Mouse (Mus musculus) gastrocnemius, adult 2 months (tissue): ENCODE data around the gene Pcbp1. TPM values are rescaled to one million over a fixed set of nuclear protein-coding genes. Genes with fewer than 3 reads are reported as not detected.
"Not testable (repeated sequence)": the region's sequence is repeated elsewhere in the genome, so short reads cannot be mapped to it uniquely, and the experiment has no call there.

Source experiments
- DNase-seq: peaks from one replicate; pipeline ENCODE4 v3.0.0; 2022
- H3K27ac ChIP-seq: fragments of 200-600 bp; 2 replicates; pipeline ENCODE4 v1.8.1; 2022; ENCODE audit warnings: mild to moderate bottlenecking
- H3K4me3 ChIP-seq: fragments of 200-600 bp; 2 replicates; pipeline ENCODE4 v1.8.1; 2022; ENCODE audit warnings: mild to moderate bottlenecking, moderate library complexity
- CTCF ChIP-seq: fragments of 200-600 bp; IDR thresholded peaks from 2 replicates; pipeline ENCODE4 v1.8.1; 2022; ENCODE audit warnings: antibody characterized with exemption, mild to moderate bottlenecking, moderate library complexity
- intact Hi-C: fragments of 180-260 bp; cut with DNase I; formaldehyde crosslinking; loops from one replicate; pipeline ENCODE4 v1.15.1; 2025
- total RNA-seq, 2 experiments: library from RNA; stranded (reverse); gene quantifications; 2 replicates each; pipeline ENCODE4 v1.2.3; 2021

Pcbp1 gene
- total RNA-seq, 2 experiments from 2014 or later: 121 to 128 TPM

GRCm38 (mm10) chr6:86497071-86497815, 28.9 kb downstream of the Pcbp1 start:
- DNase-seq: peak; percentile 50

DNA sequence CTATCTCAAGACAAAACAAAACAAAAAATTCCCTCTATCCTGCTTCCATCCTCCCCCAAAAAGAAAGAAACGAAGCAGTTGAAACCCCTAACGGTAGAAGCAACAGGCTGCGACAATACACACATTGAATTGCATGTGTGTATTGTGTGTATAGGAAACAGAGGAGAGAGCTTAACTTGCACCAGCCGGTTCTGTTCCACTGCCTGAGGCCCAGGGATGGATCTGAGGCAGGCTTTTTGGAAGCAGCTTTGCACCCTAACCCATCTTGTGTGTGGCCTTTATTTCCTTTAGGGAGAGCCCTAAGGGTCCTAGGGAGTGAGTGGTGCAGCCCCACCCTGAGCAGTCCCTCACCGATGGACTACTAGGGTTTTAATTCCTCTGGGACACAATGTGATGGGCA, 29.5 kb downstream of the Pcbp1 start:
- H3K4me3 ChIP-seq: peak overlapping the region; percentile 69
- intact Hi-C loops: no loop called here

More at GRCm38 (mm10) chr6:86497071-86497815, 28.9 kb downstream of the Pcbp1 start:
- peak overlapping the region; percentile 86 for H3K27ac ChIP-seq
- TF ChIP-seq CTCF: peak; percentile 31; the same call in 1 of the 2 replicates
- intact Hi-C loops: no loop called here
- H3K4me3 ChIP-seq: peak overlapping the region; percentile 69

GRCm38 (mm10) chr6:86496127-86496526, 30.0 kb downstream of the Pcbp1 start:
- intact Hi-C loops: no loop called here
- DNase-seq: no peak
- H3K27ac ChIP-seq: peak overlapping the region; percentile 86
- no peak for TF ChIP-seq CTCF
- H3K4me3 ChIP-seq: peak overlapping the region; percentile 69

More for the DNA sequence above, 29.5 kb downstream of the Pcbp1 start:
- DNase-seq: no peak
- TF ChIP-seq CTCF: no peak
- H3K27ac ChIP-seq: peak overlapping the region; percentile 86

- no peak for TF ChIP-seq CTCF
- intact Hi-C loops: no loop called here
- Histone ChIP-seq H3K27ac (peak overlapping the region; percentile 48; the same call in 1 of the 2 replicates), H3K4me3 (no peak overlapping the region)
- DNase-seq: no peak
These were observed 30.5 kb downstream of the Pcbp1 start for GRCm38 (mm10) chr6:86495661-86496060.

GRCm38 (mm10) chr6:86494767-86495166, 31.4 kb downstream of the Pcbp1 start:
- Histone ChIP-seq H3K27ac (no peak overlapping the region), H3K4me3 (no peak overlapping the region)
- no peak for DNase-seq
- TF ChIP-seq CTCF: peak; percentile 45
- intact Hi-C loops: no loop called here

GRCm38 (mm10) chr6:86493469-86494263, 32.5 kb downstream of the Pcbp1 start:
- no peak for DNase-seq
- intact Hi-C loops: no loop called here
- H3K4me3 ChIP-seq: peak overlapping the region; percentile 15; the same call in 1 of the 2 replicates
- no peak for TF ChIP-seq CTCF
- H3K27ac ChIP-seq: peak overlapping the region; percentile 28

- intact Hi-C loops, DNase-seq, H3K27ac ChIP-seq, H3K4me3 ChIP-seq: not testable (repeated sequence)
These were observed 35.7 kb downstream of the Pcbp1 start for GRCm38 (mm10) chr6:86490413-86490812.

DNA sequence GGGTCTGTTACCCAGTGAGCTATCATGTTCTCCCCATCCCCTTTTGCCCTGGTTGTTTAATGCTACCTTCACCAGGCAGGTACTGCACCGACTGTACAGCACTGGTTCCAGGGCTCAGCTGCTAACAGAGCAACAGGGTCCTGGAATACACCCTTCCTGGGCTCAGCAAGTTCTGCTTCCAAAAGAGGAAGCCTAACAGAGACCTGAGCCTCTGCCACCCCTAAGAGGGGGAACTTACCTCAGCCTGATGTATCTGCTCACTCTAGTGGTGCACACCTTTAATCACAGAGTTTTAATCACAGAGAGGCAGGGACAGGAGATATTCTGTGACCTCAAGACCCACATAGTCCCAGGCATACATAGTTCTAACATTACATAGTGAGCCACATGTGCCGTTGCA, 36.2 kb downstream of the Pcbp1 start:
- Histone ChIP-seq H3K4me3 (no peak overlapping the region), H3K27ac (peak overlapping the region; percentile 98; the same call in 1 of the 2 replicates)
- intact Hi-C loops: no loop called here
- no peak for TF ChIP-seq CTCF
- no peak for DNase-seq

DNA sequence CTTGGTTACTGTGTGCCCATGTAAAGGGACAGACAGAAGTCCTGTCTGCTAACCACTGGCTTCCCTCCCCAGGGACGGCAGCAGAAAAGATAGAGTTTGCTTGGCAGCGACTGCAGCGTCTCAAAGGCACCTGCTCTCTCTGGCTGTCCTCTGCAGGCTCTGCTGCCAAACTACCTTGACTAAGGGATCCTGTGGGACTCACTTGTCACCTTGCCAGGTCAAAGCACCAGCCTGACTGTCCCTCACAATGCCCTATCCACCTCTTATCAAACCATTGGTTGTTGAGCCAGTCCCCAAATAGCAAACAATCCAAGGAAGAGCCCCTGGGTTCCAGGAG, 38.0 kb downstream of the Pcbp1 start:
- no peak for TF ChIP-seq CTCF
- DNase-seq: peak; percentile 83
- intact Hi-C loops: no loop called here
- Histone ChIP-seq H3K27ac (peak overlapping the region; percentile 98), H3K4me3 (peak overlapping the region; percentile 70)

DNA sequence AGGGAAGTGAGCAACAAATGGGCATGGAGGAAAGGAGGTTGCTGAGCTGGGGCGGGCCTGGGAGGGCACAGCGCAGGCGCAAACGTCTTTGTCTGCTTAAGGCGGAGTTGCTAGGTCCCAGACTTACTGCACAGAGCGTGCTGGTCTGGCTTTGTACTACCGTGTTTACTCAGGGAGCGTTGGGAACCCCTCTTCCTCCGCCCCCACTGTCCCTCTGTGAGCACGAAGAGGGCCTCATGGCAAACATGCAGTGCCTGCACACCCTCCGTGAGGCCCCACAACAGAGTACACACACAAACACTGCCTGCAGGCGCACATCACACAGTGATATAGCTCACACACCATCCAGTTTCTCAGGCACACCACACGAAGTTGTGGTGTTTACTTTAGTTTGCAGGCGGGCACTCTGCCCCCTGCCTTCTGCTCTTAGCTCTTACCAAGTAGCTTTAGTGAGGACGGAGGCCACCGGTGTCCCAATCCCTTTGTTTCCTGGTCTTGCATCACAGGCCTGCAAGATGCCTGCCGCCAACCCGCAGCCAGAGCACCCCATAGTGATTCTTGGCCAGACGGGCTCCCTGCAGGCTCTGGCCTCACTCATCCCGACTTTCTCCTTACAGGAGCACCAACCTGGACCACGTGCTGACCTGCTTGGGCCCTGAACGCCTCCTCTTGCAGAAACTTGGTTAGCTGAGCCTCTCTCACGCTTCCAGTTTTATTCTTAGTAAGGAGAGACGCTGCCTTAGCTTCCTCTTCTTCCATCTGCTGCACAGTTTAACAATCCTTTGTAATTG, 38.6 kb downstream of the Pcbp1 start:
- intact Hi-C loops: loop anchor here (2.0 kb wide), 1 partner anchor 37 kb away; no protein-coding TSS in a partner anchor
- peak; percentile 92 for DNase-seq
- peak overlapping the region; percentile 98 for H3K27ac ChIP-seq
- peak overlapping the region; percentile 70 for H3K4me3 ChIP-seq
- peak; percentile 30; the same call in 1 of the 2 replicates for TF ChIP-seq CTCF

GRCm38 (mm10) chr6:86485943-86486640, 40.0 kb downstream of the Pcbp1 start:
- no peak for TF ChIP-seq CTCF
- no peak for DNase-seq
- H3K27ac ChIP-seq: peak overlapping the region; percentile 98
- intact Hi-C loops: loop anchor here (2.0 kb wide), 1 partner anchor 39 kb away; no protein-coding TSS in a partner anchor
- H3K4me3 ChIP-seq: peak overlapping the region; percentile 70

- peak overlapping the region; percentile 92 for H3K27ac ChIP-seq
- peak overlapping the region; percentile 75; the same call in 1 of the 2 replicates for H3K4me3 ChIP-seq
- intact Hi-C loops: no loop called here
- peak; percentile 15 for DNase-seq
- TF ChIP-seq CTCF: no peak
These were observed 44.2 kb downstream of the Pcbp1 start for GRCm38 (mm10) chr6:86481871-86482270.
